Mouse (Mus musculus) neural tube, embryonic 13.5 days (tissue): ENCODE measurements around the gene Gskip. TPM values are rescaled to one million over a fixed set of nuclear protein-coding genes. Genes with fewer than 3 reads are reported as not detected.

Experiments used
- ATAC-seq: fragments of 200-750 bp; cut with Nextera tagmentation; 2 replicates; pipeline ENCODE4 v1.8.0; 2017; ENCODE audit warnings: low read depth, mild to moderate bottlenecking, moderate TSS enrichment, moderate library complexity
- H3K27ac ChIP-seq: fragments of 300-500 bp; sonication (generic); replicated peaks from 2 replicates; pipeline ENCODE4 v1.5.1; 2015; ENCODE audit warnings: moderate library complexity, mild to moderate bottlenecking, inconsistent platforms
- H3K27me3 ChIP-seq: fragments of 300-500 bp; sonication (generic); 2 replicates; pipeline ENCODE4 v1.6.1; 2015; ENCODE audit warnings: mild to moderate bottlenecking, inconsistent platforms
- H3K36me3 ChIP-seq: fragments of 300-500 bp; sonication (generic); 2 replicates; pipeline ENCODE4 v1.6.1; 2015; ENCODE audit warnings: mild to moderate bottlenecking, inconsistent platforms
- H3K4me1 ChIP-seq: fragments of 300-500 bp; sonication (generic); replicated peaks from 2 replicates; pipeline ENCODE4 v1.6.1; 2015; ENCODE audit warnings: inconsistent platforms
- H3K4me2 ChIP-seq: fragments of 300-500 bp; sonication (generic); 2 replicates; pipeline ENCODE4 v1.6.1; 2015; ENCODE audit warnings: inconsistent platforms, mild to moderate bottlenecking, moderate library complexity
- H3K4me3 ChIP-seq: fragments of 300-500 bp; sonication (generic); 2 replicates; pipeline ENCODE4 v1.5.1; 2015; ENCODE audit warnings: mild to moderate bottlenecking, inconsistent platforms
- H3K9ac ChIP-seq: fragments of 300-500 bp; sonication (generic); 2 replicates; pipeline ENCODE4 v1.6.1; 2015; ENCODE audit warnings: moderate library complexity, mild to moderate bottlenecking, inconsistent platforms
- H3K9me3 ChIP-seq: fragments of 300-500 bp; sonication (generic); 2 replicates; pipeline ENCODE4 v1.6.1; 2016; ENCODE audit warnings: inconsistent platforms
- WGBS: fragments of 180-500 bp; shearing (Covaris S2); methylation state at CpG from one replicate; pipeline ENCODE4 v1.1.7; 2015; 5-methylcytosine and 5-hydroxymethylcytosine counted together
- polyA plus RNA-seq: library from polyadenylated mRNA; unstranded; fragments of >200 nt; fragmentation: Nextera tagmentation; extraction: Ambion mirVana; gene quantifications from 2 replicates; pipeline ENCODE4 v1.2.1, GENCODE M21; 2015

Gskip gene
- polyA plus RNA-seq, 1 experiment from 2014 or later = 33.3 TPM

GRCm38 (mm10) chr12:105689435-105689834 is 4.8 kb downstream of the Gskip start:
- 95% methylated on average over 13 of the region's 13 CpGs for WGBS
- H3K36me3 ChIP-seq = peaks cover 52% of the 10 kb centered on the region

GRCm38 (mm10) chr12:105694021-105694420 is 9.4 kb downstream of the Gskip start:
- Histone ChIP-seq H3K36me3 (peaks cover 55% of the 10 kb centered on the region), H3K27me3 (no peaks in the 10 kb centered on the region), H3K4me3 (no peak overlapping the region), H3K4me1 (no peaks in the 10 kb centered on the region), H3K27ac (no peak overlapping the region), H3K9ac (no peak overlapping the region), H3K9me3 (no peaks in the 10 kb centered on the region), H3K4me2 (no peak overlapping the region)
- 98% methylated on average over 2 of the region's 2 CpGs for WGBS
- ATAC-seq = no peak

More at GRCm38 (mm10) chr12:105689435-105689834, 4.8 kb downstream of the Gskip start:
- Histone ChIP-seq H3K9ac (no peak overlapping the region), H3K4me3 (no peak overlapping the region), H3K27ac (no peak overlapping the region), H3K4me2 (no peak overlapping the region), H3K9me3 (no peaks in the 10 kb centered on the region), H3K4me1 (peaks cover 19% of the 10 kb centered on the region), H3K27me3 (no peaks in the 10 kb centered on the region)
- ATAC-seq = no peak

GRCm38 (mm10) chr12:105695848-105696247 is 11.2 kb downstream of the Gskip start:
- no peaks in the 10 kb centered on the region for H3K27me3 ChIP-seq
- no peak for ATAC-seq
- H3K36me3 ChIP-seq = peaks cover 54% of the 10 kb centered on the region
- no peak overlapping the region for H3K4me2 ChIP-seq
- WGBS = 83% methylated on average over 7 of the region's 7 CpGs
- no peaks in the 10 kb centered on the region for H3K4me1 ChIP-seq
- H3K4me3 ChIP-seq = no peak overlapping the region
- H3K27ac ChIP-seq = no peak overlapping the region
- no peaks in the 10 kb centered on the region for H3K9me3 ChIP-seq
- no peak overlapping the region for H3K9ac ChIP-seq

- Histone ChIP-seq H3K4me3 (no peak overlapping the region), H3K27me3 (no peaks in the 10 kb centered on the region), H3K9me3 (no peaks in the 10 kb centered on the region), H3K4me2 (no peak overlapping the region), H3K27ac (no peak overlapping the region), H3K4me1 (no peaks in the 10 kb centered on the region), H3K9ac (no peak overlapping the region), H3K36me3 (peaks cover 54% of the 10 kb centered on the region)
- WGBS = 84% methylated on average over 8 of the region's 8 CpGs
- ATAC-seq = no peak
Observed at GRCm38 (mm10) chr12:105697104-105697780, 12.6 kb downstream of the Gskip start.

GRCm38 (mm10) chr12:105700433-105700832 is 15.8 kb downstream of the Gskip start:
- Histone ChIP-seq H3K9ac (no peak overlapping the region), H3K27ac (no peak overlapping the region), H3K4me2 (no peak overlapping the region), H3K9me3 (no peaks in the 10 kb centered on the region), H3K36me3 (peaks cover 36% of the 10 kb centered on the region), H3K27me3 (no peaks in the 10 kb centered on the region), H3K4me1 (peaks cover 4% of the 10 kb centered on the region), H3K4me3 (no peak overlapping the region)
- WGBS = 93% methylated on average over 12 of the region's 12 CpGs
- no peak for ATAC-seq

- H3K9ac ChIP-seq = no peak within 1 kb of the TSS
- peak; percentile 59; the same call in 1 of the 2 replicates for ATAC-seq
- 11% methylated on average over 22 of the region's 22 CpGs for WGBS
Observed at GRCm38 (mm10) chr12:105705799-105706487, 21.3 kb downstream of the Gskip start, which contains the start of gene Ak7. Gene Ak7 (plus strand): TSS chr12:105705976.

GRCm38 (mm10) chr12:105718616-105719015 is 34.0 kb downstream of the Gskip start:
- Histone ChIP-seq H3K36me3 (no peaks in the 10 kb centered on the region), H3K27me3 (no peaks in the 10 kb centered on the region), H3K4me2 (peak overlapping the region; percentile 27; the same call in 1 of the 2 replicates), H3K4me1 (peaks cover 13% of the 10 kb centered on the region; the same call in 1 of the 2 replicates), H3K9ac (no peak overlapping the region), H3K27ac (no peak overlapping the region), H3K4me3 (no peak overlapping the region), H3K9me3 (no peaks in the 10 kb centered on the region)
- ATAC-seq = no peak
- WGBS = 75% methylated on average over 17 of the region's 17 CpGs

More at GRCm38 (mm10) chr12:105705799-105706487, 21.3 kb downstream of the Gskip start, which contains the start of gene Ak7:
- no peak within 1 kb of the TSS for H3K4me3 ChIP-seq
- no peaks in the 10 kb centered on the region for H3K9me3 ChIP-seq
- H3K27me3 ChIP-seq = no peaks in the 10 kb centered on the region
- H3K36me3 ChIP-seq = peaks cover 12% of the 10 kb centered on the region
- H3K27ac ChIP-seq = no peak within 1 kb of the TSS
- H3K4me2 ChIP-seq = peak within 1 kb of the TSS; percentile 33
- H3K4me1 ChIP-seq = peaks cover 9% of the 10 kb centered on the region

GRCm38 (mm10) chr12:105720196-105720595 is 35.6 kb downstream of the Gskip start:
- H3K4me3 ChIP-seq = no peak overlapping the region
- no peaks in the 10 kb centered on the region for H3K27me3 ChIP-seq
- H3K36me3 ChIP-seq = no peaks in the 10 kb centered on the region
- no peak overlapping the region for H3K9ac ChIP-seq
- peaks cover 13% of the 10 kb centered on the region; the same call in 1 of the 2 replicates for H3K4me1 ChIP-seq
- no peak for ATAC-seq
- no peak overlapping the region for H3K27ac ChIP-seq
- WGBS = 58% methylated on average over 3 of the region's 3 CpGs
- no peak overlapping the region for H3K4me2 ChIP-seq
- no peaks in the 10 kb centered on the region for H3K9me3 ChIP-seq

GRCm38 (mm10) chr12:105721452-105722132 is 37.0 kb downstream of the Gskip start:
- peak; percentile 37; the same call in 1 of the 2 replicates for ATAC-seq
- Histone ChIP-seq H3K4me1 (peaks cover 13% of the 10 kb centered on the region; the same call in 1 of the 2 replicates), H3K27ac (peak overlapping the region; percentile 61), H3K36me3 (no peaks in the 10 kb centered on the region), H3K9ac (peak overlapping the region; percentile 46; the same call in 1 of the 2 replicates), H3K4me3 (no peak overlapping the region), H3K9me3 (no peaks in the 10 kb centered on the region), H3K4me2 (peak overlapping the region; percentile 17; the same call in 1 of the 2 replicates), H3K27me3 (no peaks in the 10 kb centered on the region)
- 37% methylated on average over 14 of the region's 14 CpGs for WGBS

- WGBS = under 1% methylated on average over 5 of the region's 5 CpGs
- peak; percentile 54 for ATAC-seq
- Histone ChIP-seq H3K4me1 (peaks cover 13% of the 10 kb centered on the region; the same call in 1 of the 2 replicates), H3K27me3 (no peaks in the 10 kb centered on the region), H3K9me3 (no peaks in the 10 kb centered on the region), H3K27ac (no peak overlapping the region), H3K4me3 (no peak overlapping the region), H3K4me2 (no peak overlapping the region), H3K36me3 (no peaks in the 10 kb centered on the region), H3K9ac (0 out of 2 replicates have a peak overlapping the region, but pooled peaks have one; percentile 5)
Observed at GRCm38 (mm10) chr12:105722657-105723056, 38.0 kb downstream of the Gskip start.

GRCm38 (mm10) chr12:105724616-105725015 is 40.0 kb downstream of the Gskip start:
- no peaks in the 10 kb centered on the region for H3K36me3 ChIP-seq
- no peak overlapping the region for H3K4me3 ChIP-seq
- no peaks in the 10 kb centered on the region for H3K27me3 ChIP-seq
- peaks cover 13% of the 10 kb centered on the region; the same call in 1 of the 2 replicates for H3K4me1 ChIP-seq
- H3K9me3 ChIP-seq = no peaks in the 10 kb centered on the region
- H3K9ac ChIP-seq = no peak overlapping the region
- no peak overlapping the region for H3K4me2 ChIP-seq
- no peak overlapping the region for H3K27ac ChIP-seq
- 53% methylated on average over 1 of the region's 1 CpGs for WGBS
- no peak for ATAC-seq

- 82% methylated on average over 13 of the region's 13 CpGs for WGBS
- no peak overlapping the region for H3K4me2 ChIP-seq
- H3K27ac ChIP-seq = no peak overlapping the region
- no peaks in the 10 kb centered on the region for H3K36me3 ChIP-seq
- peaks cover 13% of the 10 kb centered on the region; the same call in 1 of the 2 replicates for H3K4me1 ChIP-seq
- no peak overlapping the region for H3K9ac ChIP-seq
- H3K9me3 ChIP-seq = no peaks in the 10 kb centered on the region
- H3K27me3 ChIP-seq = no peaks in the 10 kb centered on the region
- ATAC-seq = no peak
- no peak overlapping the region for H3K4me3 ChIP-seq
Observed at GRCm38 (mm10) chr12:105725736-105726135, 41.1 kb downstream of the Gskip start.
